Mouse (Mus musculus) brain, embryonic 14.5 days (tissue): Measurements from ENCODE around the gene Med25.

ENCODE experiments used
- CTCF ChIP-seq: fragments of 200-500 bp; IDR thresholded peaks from 2 replicates; pipeline ENCODE4 v1.5.1; 2012; ENCODE audit warnings: inconsistent platforms, mild to moderate bottlenecking, moderate library complexity, borderline replicate concordance; ENCODE audit not compliant: insufficient read depth, insufficient read length; ENCODE audit errors: extremely low read depth
- POLR2A ChIP-seq: fragments of 200-500 bp; IDR thresholded peaks from 2 replicates; pipeline ENCODE4 v1.6.1; 2012; ENCODE audit warnings: mild to moderate bottlenecking, inconsistent platforms, borderline replicate concordance; ENCODE audit not compliant: poor library complexity, insufficient read depth, insufficient read length, severe bottlenecking; ENCODE audit errors: extremely low read depth

- TF ChIP-seq CTCF: no peak
- TF ChIP-seq POLR2A: peak; percentile 64; the same call in 1 of the 2 replicates
Measured at GRCm38 (mm10) chr7:44848561-44849415, 43.7 kb downstream of the Med25 start, which contains the start of the genes Akt1s1 and Tbc1d17.
